Mouse (Mus musculus): ENCODE data around the gene Cipc.

The Cipc gene

DNA sequence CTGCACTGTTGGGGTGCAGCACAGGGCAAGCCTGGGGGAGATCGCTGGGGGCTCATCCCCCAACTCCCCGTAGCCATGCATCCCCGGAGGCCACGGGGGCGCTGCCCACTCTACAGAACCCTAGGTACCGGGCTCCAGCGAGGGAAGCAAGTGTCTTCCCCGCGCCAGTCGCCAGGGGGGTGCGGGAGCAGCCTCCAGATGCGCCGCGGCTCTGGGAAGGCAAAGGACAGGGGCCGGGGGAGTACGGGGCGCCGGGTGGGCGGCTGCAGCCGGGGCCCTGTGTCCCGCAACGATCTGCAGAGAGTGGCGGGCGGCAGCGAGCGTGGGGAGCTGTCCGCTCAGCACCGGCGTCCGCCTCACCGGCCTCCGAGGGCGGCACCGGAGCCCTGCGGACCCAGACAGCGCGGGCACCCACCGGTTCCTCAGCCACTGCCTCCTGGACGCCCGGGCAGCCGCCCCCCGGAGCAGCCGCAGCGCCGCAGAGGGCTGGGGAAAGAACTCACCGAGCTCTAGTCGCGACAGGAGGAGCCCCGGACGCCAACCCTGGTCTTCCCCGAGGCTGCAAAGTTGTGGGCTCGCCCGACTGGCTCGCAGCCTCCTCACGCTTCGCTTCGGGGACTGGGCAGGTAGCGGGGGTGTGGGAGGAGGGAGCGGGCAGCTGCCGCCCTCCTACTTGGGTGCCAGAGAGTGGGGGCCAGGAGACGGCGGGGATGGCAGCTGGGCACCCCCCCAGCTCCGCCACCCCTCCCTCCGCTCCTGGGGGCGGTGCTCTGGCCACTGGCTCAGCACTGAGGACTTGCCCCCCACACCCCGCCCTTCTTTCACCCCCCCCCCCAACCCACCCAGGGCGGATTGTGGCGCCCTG is 43.3 kb downstream of the Cipc start, which contains the start of gene Zdhhc22:
Gene Zdhhc22 (minus strand): TSS at position 541 of the 865 bp plus-strand sequence.
- no peak for DNase-seq (ENCODE audit: low spot score)

DNA sequence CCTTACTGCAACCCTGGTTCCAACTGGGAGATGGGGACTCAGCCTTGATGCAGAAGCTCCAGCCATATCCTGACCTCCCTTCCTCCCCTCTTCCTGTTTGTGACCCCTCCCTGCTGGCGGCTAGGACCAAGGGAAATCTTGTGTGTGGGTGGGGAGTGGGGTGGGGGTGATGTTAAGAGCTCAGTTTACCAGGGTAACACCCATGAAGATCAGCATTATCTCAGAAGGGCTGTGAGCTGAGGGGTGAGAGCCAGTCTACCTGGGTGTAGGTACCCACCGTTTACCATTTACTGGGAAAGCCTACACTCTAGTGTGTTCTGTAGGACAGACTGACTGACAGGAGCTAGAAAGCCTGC is 43.9 kb downstream of the Cipc start:
- no peak for DNase-seq (ENCODE audit: low spot score)

DNA sequence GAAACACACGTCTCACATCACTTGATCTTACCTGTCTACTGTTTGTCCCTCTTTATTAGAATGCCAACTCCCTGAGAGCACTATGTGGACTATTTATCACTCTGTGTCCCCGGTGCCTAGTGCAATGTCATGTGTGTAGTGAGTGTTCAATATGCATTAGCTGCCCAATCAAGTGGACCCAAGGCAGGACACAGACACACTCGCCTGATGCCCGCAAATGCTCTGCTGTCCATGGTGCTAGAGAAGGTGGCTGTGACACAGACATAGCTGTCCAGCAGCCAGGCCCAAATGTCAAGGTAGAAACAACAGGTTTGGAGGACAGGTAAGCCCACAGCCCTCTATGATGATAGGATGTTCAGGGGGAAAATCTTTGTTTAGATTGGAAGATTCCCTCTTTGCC is 47.3 kb downstream of the Cipc start:
- DNase-seq (ENCODE audit: low spot score), result no peak

DNA sequence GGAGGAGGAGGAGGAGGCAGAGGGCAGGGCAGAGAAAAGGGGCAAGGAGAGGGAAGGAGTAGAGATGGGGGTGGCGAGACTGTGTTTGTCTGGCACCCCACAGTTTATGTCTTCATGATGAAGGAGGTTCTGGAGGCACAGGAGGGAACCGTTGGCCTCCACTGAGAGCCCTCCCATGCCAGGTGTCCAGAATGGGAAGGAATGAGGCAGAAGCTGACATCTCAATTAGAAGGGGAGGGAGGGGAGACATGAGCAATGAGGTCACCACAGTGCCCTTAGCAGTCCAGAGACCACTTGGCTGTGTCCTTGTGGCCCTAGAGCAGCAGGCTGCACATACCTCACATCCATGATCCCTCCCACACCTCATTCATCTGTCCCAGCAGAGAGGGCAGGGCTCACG is 47.9 kb downstream of the Cipc start:
- no peak for DNase-seq (ENCODE audit: low spot score)

DNA sequence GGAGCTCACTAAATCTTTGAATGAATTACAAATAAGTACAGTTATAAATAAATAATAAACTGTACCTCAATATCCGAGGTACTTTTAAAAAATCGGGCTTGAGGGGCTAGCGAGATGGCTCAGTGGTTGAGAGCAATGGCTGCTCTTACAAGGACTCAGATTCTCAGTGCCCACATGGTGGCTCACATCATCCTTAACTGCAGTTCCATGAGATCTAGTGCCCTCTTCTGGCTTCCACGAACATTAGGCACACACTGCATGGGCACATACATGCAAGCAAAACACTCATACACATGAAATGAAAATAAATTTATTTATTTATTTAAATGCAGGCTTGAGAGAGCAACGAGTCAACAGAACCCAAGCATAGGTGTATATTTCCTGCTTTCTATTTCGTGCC is 49.1 kb downstream of the Cipc start:
- no peak for DNase-seq (ENCODE audit: low spot score)

DNA sequence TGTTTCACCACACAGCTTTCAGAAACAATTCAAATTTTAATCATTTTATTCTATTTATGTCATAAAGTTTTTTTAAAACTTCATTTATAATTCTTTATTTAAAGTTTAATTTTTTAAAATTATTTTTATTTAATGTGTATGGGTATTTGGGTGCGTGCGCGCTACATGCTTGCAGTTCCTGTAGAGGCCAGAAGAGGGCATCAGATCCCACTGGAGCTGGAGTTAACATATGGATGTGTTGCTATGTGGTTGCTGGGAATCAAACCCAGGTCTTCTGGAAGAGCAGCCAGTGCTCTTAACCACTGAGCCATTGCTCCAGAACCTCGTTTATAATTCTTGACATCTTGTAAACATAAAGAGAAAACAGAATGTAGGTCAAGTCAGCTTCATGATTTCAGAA is 51.9 kb downstream of the Cipc start:
- DNase-seq (ENCODE audit: low spot score), result no peak

DNA sequence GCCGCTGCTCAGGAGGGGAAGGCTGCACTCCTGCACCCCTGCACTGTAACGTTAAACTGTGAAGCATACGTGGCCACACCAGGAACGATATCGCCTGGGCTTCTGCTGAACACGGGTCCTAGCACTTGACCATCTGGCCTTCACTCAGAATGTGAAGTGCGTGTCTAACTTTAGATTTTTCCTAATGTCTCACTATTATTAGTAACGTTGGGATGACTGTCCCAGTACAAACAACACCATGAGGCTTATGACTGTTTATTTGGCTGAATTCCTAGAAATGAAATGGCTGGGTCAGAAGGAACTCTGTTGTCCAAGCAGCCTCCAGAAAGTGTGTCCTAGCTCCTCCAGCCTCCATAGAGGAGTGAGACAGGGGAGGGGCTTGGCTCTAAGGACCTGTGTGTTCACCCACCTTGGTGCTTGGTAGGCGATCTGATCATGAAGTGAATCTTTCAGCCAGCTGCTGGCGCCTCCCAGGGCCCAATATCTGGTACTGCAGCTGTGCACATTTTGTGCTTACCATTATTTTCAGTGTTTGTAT is 52.5 kb downstream of the Cipc start:
- no peak for DNase-seq (ENCODE audit: low spot score)

DNA sequence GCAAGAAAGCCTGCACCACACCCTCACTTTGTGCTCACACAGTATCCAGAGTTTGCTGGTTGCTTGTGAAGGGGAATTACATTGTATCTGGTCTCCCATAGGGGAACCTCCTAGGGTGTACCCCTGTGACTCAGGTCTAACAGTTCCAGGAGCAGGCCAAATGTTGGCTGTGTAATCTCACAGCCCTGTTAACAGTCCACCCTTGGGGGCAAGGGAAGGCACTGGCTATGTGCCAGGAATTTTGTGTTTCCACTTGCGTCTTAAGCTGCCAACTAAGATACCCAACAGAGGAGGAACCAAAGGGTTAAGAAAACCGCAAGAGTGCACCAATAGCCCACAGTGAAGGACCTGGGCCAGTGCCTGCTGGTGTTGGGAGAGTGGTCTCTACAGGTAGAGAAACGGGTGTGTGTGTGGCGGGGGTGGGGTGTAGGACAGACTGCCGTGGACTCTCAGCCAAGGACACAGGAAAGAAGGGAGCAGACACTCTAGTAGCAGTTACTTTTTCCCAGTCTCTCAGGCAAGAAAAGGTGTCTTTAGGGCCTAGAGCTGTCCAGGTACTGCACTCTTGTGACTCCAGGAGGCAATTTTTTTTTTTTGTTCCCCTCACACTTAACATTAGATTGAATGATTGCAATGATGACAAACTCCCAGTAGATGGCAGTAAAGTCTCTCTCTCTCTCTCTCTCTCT is 53.5 kb downstream of the Cipc start:
- DNase-seq (ENCODE audit: low spot score), result peak; percentile 15

DNA sequence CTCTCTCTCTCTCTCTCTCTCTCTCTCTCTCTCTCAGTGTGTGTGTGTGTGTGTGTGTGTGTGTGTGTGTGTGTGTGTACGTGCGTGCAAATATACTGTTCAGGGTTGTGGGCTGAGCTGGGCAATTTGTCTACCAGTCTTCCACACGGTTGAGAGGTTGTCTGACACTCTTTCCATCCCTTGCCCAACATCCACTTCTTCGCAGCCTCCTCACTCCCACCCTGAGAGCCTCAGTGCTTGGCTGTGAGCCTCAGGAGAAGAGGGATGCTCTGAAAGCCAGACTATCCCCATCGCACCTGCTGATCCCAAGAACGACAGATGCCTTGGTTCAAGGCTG is 54.0 kb downstream of the Cipc start:
- DNase-seq (ENCODE audit: low spot score), result no peak

DNA sequence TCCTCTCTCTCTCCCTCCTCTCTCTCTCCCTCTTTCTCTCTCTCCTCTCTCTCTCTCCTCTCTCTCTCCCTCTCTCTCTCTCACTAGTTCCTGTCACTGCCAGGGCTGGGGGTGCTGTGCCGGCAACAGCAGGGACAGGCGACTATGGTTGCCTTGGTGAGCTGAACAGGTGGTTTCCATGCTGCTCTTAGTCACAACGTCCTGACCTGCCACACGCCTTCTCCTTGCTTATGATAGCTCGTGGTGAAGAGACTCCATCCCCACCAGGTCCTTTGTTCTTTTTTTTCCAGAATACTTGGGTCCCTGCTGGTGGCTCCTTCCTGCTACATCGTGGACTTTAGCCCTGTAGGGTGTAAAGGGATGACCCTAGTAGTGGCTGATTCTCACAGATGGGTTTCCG is 55.4 kb downstream of the Cipc start:
- DNase-seq (ENCODE audit: low spot score), result no peak

DNA sequence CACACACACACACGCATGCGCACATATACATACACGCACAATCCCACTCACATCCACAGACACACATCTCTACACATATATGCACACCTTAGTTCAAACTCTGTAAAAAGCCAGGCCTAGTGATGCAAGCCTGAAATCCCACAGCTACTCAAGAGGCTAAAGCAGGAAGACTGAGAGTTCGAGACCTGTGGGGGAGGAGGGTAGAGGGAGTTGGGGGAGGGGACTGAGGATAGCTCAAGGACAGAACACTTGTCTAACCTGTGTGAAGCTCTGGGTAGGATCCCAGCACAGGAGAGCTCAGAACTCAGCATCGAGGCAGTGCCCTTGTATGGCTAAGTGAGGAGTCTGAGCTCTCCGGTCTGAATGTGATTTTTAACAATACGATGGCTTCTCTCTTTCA is 56.0 kb downstream of the Cipc start:
- no peak for DNase-seq (ENCODE audit: low spot score)

DNA sequence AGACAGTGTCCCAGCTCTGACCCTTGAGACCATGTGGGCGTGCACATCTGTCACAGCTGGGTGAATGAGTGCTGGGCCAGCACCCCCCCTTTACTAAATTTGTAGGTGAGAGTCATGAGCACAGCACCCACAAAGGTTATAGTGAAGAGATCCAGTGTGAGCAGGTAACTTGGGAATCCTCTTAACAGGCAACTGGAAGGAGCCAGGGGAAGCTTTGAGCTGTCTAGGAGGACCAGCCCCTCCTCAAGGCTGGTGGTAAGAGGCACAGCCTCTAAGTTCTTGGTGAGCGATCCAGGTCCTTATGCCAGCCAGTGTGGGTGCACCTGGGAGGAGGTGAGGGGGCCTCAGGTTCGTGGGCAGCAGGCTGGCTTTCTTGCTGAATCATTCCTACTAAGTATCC is 56.8 kb downstream of the Cipc start:
- no peak for DNase-seq (ENCODE audit: low spot score)

DNA sequence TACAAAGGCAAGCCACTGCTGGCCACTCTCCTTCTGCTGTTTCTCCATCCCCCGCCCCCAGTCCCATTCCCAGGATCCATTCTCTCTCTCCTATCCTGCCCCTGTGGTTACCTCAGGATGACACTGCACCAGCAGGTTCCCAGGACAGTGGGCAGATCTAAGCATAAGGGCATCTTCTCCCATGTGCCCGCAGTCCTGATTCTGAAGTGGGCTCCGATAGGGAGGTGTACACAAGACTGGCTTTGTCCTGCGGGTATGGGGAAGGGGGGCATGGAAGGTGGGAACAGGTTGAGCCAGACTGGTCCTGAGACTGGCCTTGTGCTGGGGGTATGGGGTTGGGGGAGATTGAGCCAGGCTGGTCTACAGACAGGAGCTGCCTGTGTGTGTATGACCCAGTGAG is 57.8 kb downstream of the Cipc start:
- DNase-seq (ENCODE audit: low spot score), result no peak
